ENCODE assay signal across 9 mouse cellular contexts in the genomic region with DNA sequence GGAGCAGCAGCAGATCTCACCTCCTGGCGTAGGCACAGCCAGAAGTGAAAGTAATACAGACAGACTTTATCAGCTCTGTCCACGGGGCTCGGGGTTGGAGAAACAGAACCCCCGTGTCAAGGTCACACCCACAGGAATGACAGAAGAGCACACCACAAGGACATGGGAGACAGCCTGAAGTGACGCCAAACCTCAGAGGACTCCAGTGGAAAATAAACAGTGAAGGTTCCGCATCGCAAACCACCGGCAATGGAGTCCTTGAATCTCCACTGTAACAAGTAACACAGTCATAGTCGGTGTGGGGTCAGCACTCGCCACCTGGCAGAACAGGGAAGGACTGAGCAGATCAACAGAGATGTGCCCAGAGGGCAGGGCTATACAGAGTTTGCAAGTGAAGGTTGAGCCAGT. TPM values are rescaled to one million over a fixed set of nuclear protein-coding genes. Genes with fewer than 3 reads are reported as not detected.
A peak's percentile ranks its signal among the peaks of the same experiment; 100 is the strongest.
DNase-seq lines count a peak whose midpoint lies in the region; ATAC-seq and TF ChIP-seq lines count a peak whose summit lies in the region.
"Had no signal": no experiment of that assay in that cellular context is flagged by ENCODE, and none has a peak within 500 bp of the region (broad histone marks: within the 10 kb centered on the region; RNA-seq: fewer than 3 reads in every experiment).

No protein-coding gene starts in this region.

- peak overlapping the region; percentile 44 for H3K27ac ChIP-seq in heart, embryonic 16.5 days (ENCODE audit: low read length)
- H3K27ac ChIP-seq in liver, embryonic 14.5 days: no peak overlapping the region

- no peaks in the 10 kb centered on the region for H3K9me3 ChIP-seq in heart, embryonic 16.5 days (replicated peaks; ENCODE audit: control insufficient read depth, low read length)
- no peaks in the 10 kb centered on the region for H3K9me3 ChIP-seq in liver, embryonic 14.5 days (ENCODE audit: control insufficient read depth, low read length)

- peak; percentile 89 for DNase-seq in heart, adult 11 months
- no peak for DNase-seq in heart, postnatal 10 days
- DNase-seq in 3T3-L1 (ENCODE audit: low read depth, low spot score): peak; percentile 53
- no peak for DNase-seq in liver, embryonic 14.5 days (ENCODE audit: low read depth in 3 of 3, low spot score in 3 of 3)
- DNase-seq in left cerebral cortex, postnatal 25 days (ENCODE audit: low spot score in 2 of 2): no peak
- DNase-seq in gastrocnemius, postnatal 10 days: no peak
- DNase-seq: cerebellum, postnatal 14 days had no signal

- peak overlapping the region; percentile 24 for H3K4me3 ChIP-seq in heart, embryonic 16.5 days (ENCODE audit: low read length)
- peak overlapping the region in 1 of 2 experiments; percentile 38; a peak in 2 of 4 replicates for H3K4me3 ChIP-seq in liver, embryonic 14.5 days (ENCODE audit: insufficient read depth in 1 of 2, low read depth in 2 of 2, low read length in 2 of 2)

- H3K4me1 ChIP-seq in heart, embryonic 16.5 days (ENCODE audit: control insufficient read depth, insufficient read depth, low read length): peaks cover 17% of the 10 kb centered on the region
- H3K4me1 ChIP-seq in liver, embryonic 14.5 days (replicated peaks; ENCODE audit: control insufficient read depth in 2 of 2, insufficient read depth in 2 of 2, low read length in 1 of 2): peaks cover 0 to 9% of the 10 kb centered on the region in 2 experiments; a peak in 1 of 4 replicates

- H3K36me3 ChIP-seq in heart, embryonic 16.5 days (ENCODE audit: control insufficient read depth, insufficient read depth): no peaks in the 10 kb centered on the region
- H3K36me3 ChIP-seq in liver, embryonic 14.5 days (replicated peaks; ENCODE audit: control insufficient read depth, insufficient read depth, low read depth): no peaks in the 10 kb centered on the region

- TF ChIP-seq CTCF in liver, embryonic 14.5 days (IDR thresholded peaks at IDR 0.05; ENCODE audit: low read depth): no peak

- 28% methylated on average over 10 of the region's 10 CpGs for WGBS in heart, embryonic 16.5 days
- WGBS in liver, embryonic 14.5 days (ENCODE audit: insufficient replicate concordance): 31% methylated on average over 10 of the region's 10 CpGs

- no peaks in the 10 kb centered on the region for H3K27me3 ChIP-seq in heart, embryonic 16.5 days (ENCODE audit: control insufficient read depth, insufficient read depth, low read length)
- H3K27me3 ChIP-seq in liver, embryonic 14.5 days (ENCODE audit: control insufficient read depth, insufficient read depth, low read length): peaks cover 13% of the 10 kb centered on the region

- intact Hi-C loops in heart, postnatal 10 days (cut with DNase I): no loop called here
- intact Hi-C loops in left cerebral cortex, postnatal 25 days (cut with DNase I): no loop called here

- H3K9ac ChIP-seq in heart, embryonic 16.5 days (ENCODE audit: low read length): peak overlapping the region; percentile 53
- no peak overlapping the region for H3K9ac ChIP-seq in liver, embryonic 14.5 days (replicated peaks)

- no peak for TF ChIP-seq EP300 in liver, embryonic 14.5 days (IDR thresholded peaks at IDR 0.05; ENCODE audit: low read depth)

- peak overlapping the region; percentile 61 for H3K4me2 ChIP-seq in heart, embryonic 16.5 days (ENCODE audit: low read depth, low read length)
- peak overlapping the region; percentile 39 for H3K4me2 ChIP-seq in liver, embryonic 14.5 days (ENCODE audit: low read depth)

- ATAC-seq in heart, embryonic 16.5 days (replicated peaks; ENCODE audit: extremely low read depth, insufficient read depth, low FRiP score): 0 out of 2 replicates have a peak, but pooled peaks have one; percentile 12
- ATAC-seq in liver, embryonic 14.5 days (ENCODE audit: insufficient read depth): no peak
- no peak for ATAC-seq in activated CD4-positive, CD25-positive, alpha-beta regulatory T cell, adult 4 months

RNA-seq across cellular contexts. Expression of a gene that starts 35.5 kb away (rescaled TPM):
- total RNA-seq in heart, postnatal 10 days (2021): 10 to 100 TPM; 27.4 to 29.0 TPM
- polyA plus RNA-seq in heart, embryonic 16.5 days (2015; fragmentation: Nextera tagmentation; extraction: Ambion mirVana): 20.2 and 23.6 TPM in 2 replicates
- polyA plus RNA-seq in liver, embryonic 14.5 days (2012; rRNA removed): 3.0 and 3.4 TPM in 2 replicates
- polyA plus RNA-seq in liver, embryonic 14.5 days (2014; fragmentation: Nextera tagmentation; extraction: Ambion mirVana): 2.0 TPM in 2 replicates
- polyA plus RNA-seq in activated CD4-positive, CD25-positive, alpha-beta regulatory T cell, adult 4 months (2017; shearing (Covaris generic)): under 1 TPM; 0.06 to 0.09 TPM
- 10 to 100 TPM; 34.9 to 38.3 TPM for total RNA-seq in left cerebral cortex, postnatal 25 days (2021)
- total RNA-seq in gastrocnemius, postnatal 10 days (2021): 10 to 100 TPM; 16.7 to 21.3 TPM

Comparison
In these comparisons a context has a peak if more than half of its experiments do, and no peak if none do; other contexts are left out.
1. DNase-seq: peak in heart, adult 11 months (single experiment) and 3T3-L1 (single experiment); none in heart, postnatal 10 days (0 of 2), liver, embryonic 14.5 days (0 of 3), left cerebral cortex, postnatal 25 days (0 of 2) and gastrocnemius, postnatal 10 days (single experiment).